Mouse (Mus musculus): Measurements from ENCODE around the gene Ptgir. TPM values are rescaled to one million over a fixed set of nuclear protein-coding genes. Genes with fewer than 3 reads are reported as not detected.

Gene Ptgir
- polyA plus RNA-seq, 1 experiment from 2014 or later, result 2.4 TPM

DNA sequence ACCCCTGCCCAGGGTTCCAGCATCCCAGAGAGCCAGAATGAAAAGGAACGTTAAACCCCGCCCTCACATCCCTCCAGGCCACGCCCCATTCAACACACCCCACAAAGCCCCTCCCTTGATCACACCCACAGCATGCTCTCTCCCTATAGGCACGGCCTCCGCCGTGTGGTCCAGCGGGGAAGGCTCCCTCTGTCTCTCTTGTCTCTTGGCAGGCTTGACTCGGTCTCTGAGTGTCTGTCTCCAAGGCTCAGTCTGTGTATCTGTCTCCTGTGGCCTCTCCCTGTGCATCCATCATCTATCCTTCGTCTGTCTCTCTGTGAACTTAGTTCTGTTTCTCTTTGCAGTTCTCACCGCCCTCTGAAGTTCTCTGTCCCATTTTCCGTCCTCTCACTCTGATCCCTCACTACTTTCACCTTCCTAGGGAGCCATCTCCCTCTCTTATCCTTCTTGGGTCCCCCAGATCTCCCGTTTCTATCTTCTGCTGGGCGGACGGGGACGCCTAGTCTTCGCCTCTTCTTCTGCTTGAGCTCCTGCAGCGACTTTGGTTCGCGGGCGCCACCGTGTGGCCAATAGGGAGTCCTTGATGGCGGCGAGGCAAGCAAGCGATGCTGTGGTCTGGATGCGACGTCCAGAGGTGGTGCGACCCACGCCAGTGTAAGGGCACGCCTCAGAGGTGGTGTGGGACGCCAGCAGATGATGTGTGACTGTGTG is 14.5 kb upstream of the Ptgir start, which contains the start of gene Gng8:
TSS of gene Gng8 (plus strand) at position 146 of the 711 bp plus-strand sequence.
- Histone ChIP-seq H3K4me2 (peak within 1 kb of the TSS; percentile 68), H3K4me3 (replicated peaks) (peak within 1 kb of the TSS; percentile 34), H3K4me1 (peaks cover 25% of the 10 kb centered on the region), H3K27ac (peak within 1 kb of the TSS; percentile 95), H3K9me3 (no peaks in the 10 kb centered on the region), H3K36me3 (peaks cover 7% of the 10 kb centered on the region), H3K27me3 (replicated peaks) (0 out of 2 replicates have a peak, but pooled peaks cover 7% of the 10 kb centered on the region), H3K9ac (no peak within 1 kb of the TSS; the same call in 1 of the 2 replicates)
- ATAC-seq (ENCODE audit: insufficient read depth, low FRiP score, low read depth), result peak; percentile 82
- under 1% methylated on average over 30 of the region's 30 CpGs for WGBS

DNA sequence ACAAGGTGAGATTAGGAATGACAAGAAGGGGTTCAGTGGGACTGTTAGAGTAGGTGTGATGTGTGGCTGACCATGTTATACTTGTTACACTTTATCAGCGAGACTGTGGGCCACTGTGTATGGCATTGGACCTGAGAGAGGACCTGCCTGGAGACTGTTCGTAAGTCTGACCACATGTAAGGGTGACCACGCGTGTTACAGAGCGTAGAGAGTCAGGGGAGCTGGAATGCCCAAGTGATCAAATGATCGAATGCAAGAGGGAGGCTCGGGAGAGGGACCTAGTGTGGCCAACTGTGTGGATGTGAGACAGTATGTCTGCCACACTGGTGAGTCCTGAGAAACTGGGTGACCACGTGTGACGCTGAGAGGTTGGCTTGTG is 13.9 kb upstream of the Ptgir start:
- ATAC-seq (ENCODE audit: insufficient read depth, low FRiP score, low read depth), result no peak

DNA sequence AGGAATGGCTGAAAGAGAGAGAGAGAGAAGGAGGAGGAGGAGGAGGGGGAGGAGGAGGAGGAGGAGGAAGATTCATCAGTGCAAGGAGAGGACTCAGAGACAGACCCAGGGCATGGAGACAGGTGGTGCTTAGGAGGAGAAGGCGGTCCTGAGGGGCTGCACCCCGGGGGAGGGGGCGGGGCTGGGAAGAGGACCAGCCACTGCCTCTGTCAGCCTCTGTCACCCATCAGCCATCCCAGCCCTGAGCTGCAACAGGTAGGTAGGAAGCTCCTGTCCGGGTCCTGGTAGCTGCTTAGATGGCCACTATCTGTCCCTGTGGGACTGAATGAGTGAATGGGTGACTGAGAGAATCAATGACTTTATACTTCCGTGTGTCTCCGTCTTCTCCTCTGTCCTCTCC is 12.7 kb upstream of the Ptgir start:
- WGBS, result 19% methylated on average over 6 of the region's 6 CpGs
- no peak overlapping the region for H3K4me3 ChIP-seq (replicated peaks)
- H3K27ac ChIP-seq, result no peak overlapping the region
- no peak for ATAC-seq (ENCODE audit: insufficient read depth, low FRiP score, low read depth)
- no peak overlapping the region for H3K9ac ChIP-seq
- H3K4me2 ChIP-seq, result peak overlapping the region; percentile 17; the same call in 1 of the 2 replicates
- H3K27me3 ChIP-seq (replicated peaks), result 0 out of 2 replicates have a peak, but pooled peaks cover 4% of the 10 kb centered on the region
- H3K36me3 ChIP-seq, result no peaks in the 10 kb centered on the region
- no peaks in the 10 kb centered on the region for H3K9me3 ChIP-seq
- peaks cover 25% of the 10 kb centered on the region for H3K4me1 ChIP-seq

More for the DNA sequence above, 13.9 kb upstream of the Ptgir start:
- Histone ChIP-seq H3K27ac (0 out of 2 replicates have a peak overlapping the region, but pooled peaks have one; percentile 95), H3K4me1 (peaks cover 25% of the 10 kb centered on the region), H3K9me3 (no peaks in the 10 kb centered on the region), H3K27me3 (replicated peaks) (0 out of 2 replicates have a peak, but pooled peaks cover 5% of the 10 kb centered on the region), H3K36me3 (peaks cover 3% of the 10 kb centered on the region; the same call in 1 of the 2 replicates), H3K4me2 (peak overlapping the region; percentile 68), H3K4me3 (replicated peaks) (peak overlapping the region; percentile 34; the same call in 1 of the 2 replicates), H3K9ac (no peak overlapping the region)
- 37% methylated on average over 9 of the region's 9 CpGs for WGBS

DNA sequence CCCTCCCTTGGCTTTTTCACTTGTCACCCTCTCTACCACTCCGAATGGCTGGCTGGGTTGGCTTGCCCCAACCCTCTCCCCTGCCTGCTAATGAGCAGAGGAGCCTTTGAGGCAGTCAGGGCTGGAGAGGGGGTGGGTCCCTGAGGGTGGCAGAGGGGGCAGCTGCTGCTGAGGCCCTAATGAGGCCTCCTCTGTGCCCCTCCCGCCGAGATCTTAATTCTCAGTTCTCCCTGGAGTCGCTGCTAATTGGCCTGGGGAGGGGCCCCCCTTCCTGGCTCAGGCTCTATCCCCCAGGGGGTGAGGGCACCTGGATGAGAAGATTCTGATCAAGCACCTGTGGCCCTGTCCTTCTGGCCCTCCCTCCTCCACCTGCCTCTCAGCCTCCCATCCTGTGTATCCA is 12.0 kb upstream of the Ptgir start:
- Histone ChIP-seq H3K4me1 (peaks cover 25% of the 10 kb centered on the region), H3K36me3 (no peaks in the 10 kb centered on the region), H3K4me3 (replicated peaks) (no peak overlapping the region; the same call in 1 of the 2 replicates), H3K27me3 (replicated peaks) (0 out of 2 replicates have a peak, but pooled peaks cover 4% of the 10 kb centered on the region), H3K9ac (no peak overlapping the region), H3K9me3 (no peaks in the 10 kb centered on the region), H3K27ac (no peak overlapping the region), H3K4me2 (peak overlapping the region; percentile 53)
- 16% methylated on average over 4 of the region's 4 CpGs for WGBS
- no peak for ATAC-seq (ENCODE audit: insufficient read depth, low FRiP score, low read depth)

DNA sequence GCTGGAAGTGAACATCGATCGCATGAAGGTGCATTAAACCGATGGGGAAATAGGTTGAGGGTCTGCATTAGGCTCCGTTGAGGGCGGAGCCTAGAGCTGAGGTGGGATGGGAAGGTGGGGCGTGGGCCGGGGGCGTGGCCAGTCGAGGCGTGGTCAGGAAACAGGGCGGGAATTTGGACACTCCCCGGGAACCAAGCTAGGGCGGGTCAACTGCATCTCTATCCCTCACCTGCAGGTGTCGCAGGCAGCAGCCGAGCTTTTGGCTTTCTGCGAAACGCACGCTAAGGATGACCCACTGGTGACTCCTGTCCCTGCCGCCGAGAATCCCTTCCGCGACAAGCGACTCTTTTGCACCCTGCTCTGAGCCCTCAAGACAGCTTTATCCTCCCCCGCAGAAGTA is 11.3 kb upstream of the Ptgir start:
- no peaks in the 10 kb centered on the region for H3K9me3 ChIP-seq
- peak overlapping the region; percentile 53 for H3K4me2 ChIP-seq
- ATAC-seq (ENCODE audit: insufficient read depth, low FRiP score, low read depth), result no peak
- H3K27me3 ChIP-seq (replicated peaks), result 0 out of 2 replicates have a peak, but pooled peaks cover 4% of the 10 kb centered on the region
- H3K27ac ChIP-seq, result 0 out of 2 replicates have a peak overlapping the region, but pooled peaks have one; percentile 16
- 0% methylated on average over 24 of the region's 24 CpGs for WGBS
- H3K4me1 ChIP-seq, result peaks cover 20% of the 10 kb centered on the region
- H3K36me3 ChIP-seq, result no peaks in the 10 kb centered on the region
- H3K4me3 ChIP-seq (replicated peaks), result peak overlapping the region; percentile 9
- no peak overlapping the region for H3K9ac ChIP-seq

DNA sequence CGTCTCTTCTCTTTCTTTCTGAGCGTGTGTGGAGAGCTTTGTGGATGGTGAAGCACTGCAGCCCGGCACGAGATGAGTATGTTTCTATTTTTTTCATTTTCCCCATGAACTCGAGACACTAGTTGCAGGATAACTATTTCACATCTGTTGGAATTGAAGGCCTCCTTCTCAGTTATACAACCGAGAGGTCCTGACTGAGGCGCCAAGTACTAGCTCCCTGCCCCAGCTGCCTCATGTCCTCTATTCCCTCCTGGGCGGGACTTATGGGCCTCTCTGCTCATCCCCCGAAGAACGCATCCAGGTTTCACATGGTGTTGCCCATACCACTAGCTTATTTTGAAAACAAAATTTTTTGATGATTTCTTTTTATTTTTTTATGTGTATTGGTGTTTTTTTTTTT is 10.8 kb upstream of the Ptgir start:
- 0 out of 2 replicates have a peak overlapping the region, but pooled peaks have one; percentile 16 for H3K27ac ChIP-seq
- WGBS, result 24% methylated on average over 10 of the region's 10 CpGs

DNA sequence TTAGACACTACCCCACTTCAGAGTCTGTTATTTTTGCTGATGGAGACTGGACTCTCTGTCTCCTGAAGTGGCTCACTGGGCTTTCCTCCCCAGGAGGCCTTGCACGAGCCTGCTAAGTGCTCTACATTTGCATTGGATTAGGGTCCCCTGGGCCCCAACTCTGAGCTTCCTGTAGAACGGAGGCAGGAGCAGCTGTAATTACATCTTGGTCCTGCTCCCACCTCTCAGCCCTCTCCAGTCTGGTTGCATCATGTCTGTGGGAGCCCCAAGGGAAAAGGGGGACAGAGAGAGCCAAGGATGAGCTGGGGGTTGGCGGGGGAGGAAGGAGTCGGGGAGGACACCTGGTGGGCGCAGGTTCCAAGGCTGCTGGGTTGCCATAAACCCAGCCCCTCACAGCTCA is 5.8 kb upstream of the Ptgir start:
- Histone ChIP-seq H3K36me3 (no peaks in the 10 kb centered on the region), H3K4me1 (peaks cover 8% of the 10 kb centered on the region), H3K4me3 (replicated peaks) (no peak overlapping the region), H3K27ac (no peak overlapping the region), H3K4me2 (no peak overlapping the region), H3K9me3 (no peaks in the 10 kb centered on the region), H3K9ac (no peak overlapping the region), H3K27me3 (replicated peaks) (no peaks in the 10 kb centered on the region)
- 33% methylated on average over 5 of the region's 5 CpGs for WGBS
- ATAC-seq (ENCODE audit: insufficient read depth, low FRiP score, low read depth), result no peak

More for the DNA sequence above, 10.8 kb upstream of the Ptgir start:
- H3K4me1 ChIP-seq, result peaks cover 20% of the 10 kb centered on the region
- ATAC-seq (ENCODE audit: insufficient read depth, low FRiP score, low read depth), result no peak
- 0 out of 2 replicates have a peak, but pooled peaks cover 4% of the 10 kb centered on the region for H3K27me3 ChIP-seq (replicated peaks)
- H3K4me2 ChIP-seq, result peak overlapping the region; percentile 53
- H3K36me3 ChIP-seq, result no peaks in the 10 kb centered on the region
- no peaks in the 10 kb centered on the region for H3K9me3 ChIP-seq
- no peak overlapping the region for H3K9ac ChIP-seq
- peak overlapping the region; percentile 9 for H3K4me3 ChIP-seq (replicated peaks)

DNA sequence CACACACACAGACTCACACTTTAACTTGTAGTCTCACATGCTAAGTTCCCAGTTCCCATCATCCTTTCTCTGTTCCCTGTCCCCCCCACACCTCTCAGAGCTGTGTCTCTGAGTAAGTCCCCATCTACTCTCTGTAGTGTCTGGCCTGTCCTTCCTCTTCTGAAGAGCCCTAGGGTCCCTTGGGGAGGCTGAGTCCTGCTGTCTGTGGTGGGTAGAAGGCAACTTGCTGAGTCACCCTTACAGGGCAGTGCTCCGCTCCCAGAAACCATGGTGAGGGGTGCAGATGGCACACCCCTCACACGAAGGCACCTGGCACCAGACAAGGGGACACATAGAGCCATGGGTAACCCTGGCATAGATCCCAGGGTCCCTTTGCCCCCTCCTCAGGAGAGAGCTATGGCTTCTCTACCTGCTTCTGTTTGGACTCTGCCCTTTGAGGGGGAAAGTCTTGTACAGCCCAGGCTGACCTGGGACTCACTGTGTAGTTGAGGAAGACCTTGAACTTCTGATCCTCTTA is 2.8 kb upstream of the Ptgir start:
- 87% methylated on average over 2 of the region's 2 CpGs for WGBS
- Histone ChIP-seq H3K4me3 (replicated peaks) (no peak overlapping the region), H3K4me1 (peaks cover 29% of the 10 kb centered on the region), H3K9ac (no peak overlapping the region), H3K27ac (no peak overlapping the region), H3K4me2 (no peak overlapping the region), H3K9me3 (no peaks in the 10 kb centered on the region), H3K36me3 (no peaks in the 10 kb centered on the region), H3K27me3 (replicated peaks) (no peaks in the 10 kb centered on the region)
- ATAC-seq (ENCODE audit: insufficient read depth, low FRiP score, low read depth), result no peak

DNA sequence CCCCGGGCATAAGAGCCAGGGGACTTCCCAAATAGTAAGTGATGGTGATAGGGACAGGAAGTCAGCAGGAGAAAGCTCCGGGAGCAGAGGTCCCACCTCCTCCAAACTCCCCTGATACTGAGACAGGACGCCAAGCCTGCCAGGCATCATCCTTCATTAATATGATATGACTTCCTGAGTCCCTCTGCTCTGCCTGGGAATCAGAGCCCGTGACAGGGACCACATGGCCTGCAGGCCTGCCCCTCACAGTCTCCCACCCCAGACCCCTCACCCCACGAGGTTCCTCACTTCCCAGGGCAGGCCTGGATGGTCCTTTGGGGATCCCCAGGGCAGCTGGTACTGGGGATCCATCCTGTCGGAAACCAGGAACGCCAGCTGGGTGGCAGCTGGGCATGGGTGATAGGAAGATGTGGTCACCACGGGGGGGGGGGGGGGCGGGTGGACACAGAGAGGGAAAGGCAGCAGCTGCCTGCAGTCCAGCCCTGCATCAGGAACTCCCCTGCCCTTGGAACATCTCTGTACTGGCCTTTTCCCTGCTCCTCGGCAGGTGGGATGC is 2.1 kb upstream of the Ptgir start:
- no peaks in the 10 kb centered on the region for H3K27me3 ChIP-seq (replicated peaks)
- H3K4me1 ChIP-seq, result peaks cover 36% of the 10 kb centered on the region
- no peak overlapping the region for H3K4me3 ChIP-seq (replicated peaks)
- no peak overlapping the region for H3K9ac ChIP-seq
- no peak for ATAC-seq (ENCODE audit: insufficient read depth, low FRiP score, low read depth)
- WGBS, result 36% methylated on average over 9 of the region's 10 CpGs
- H3K27ac ChIP-seq, result no peak overlapping the region
- no peaks in the 10 kb centered on the region for H3K9me3 ChIP-seq
- H3K4me2 ChIP-seq, result no peak overlapping the region
- H3K36me3 ChIP-seq, result no peaks in the 10 kb centered on the region

DNA sequence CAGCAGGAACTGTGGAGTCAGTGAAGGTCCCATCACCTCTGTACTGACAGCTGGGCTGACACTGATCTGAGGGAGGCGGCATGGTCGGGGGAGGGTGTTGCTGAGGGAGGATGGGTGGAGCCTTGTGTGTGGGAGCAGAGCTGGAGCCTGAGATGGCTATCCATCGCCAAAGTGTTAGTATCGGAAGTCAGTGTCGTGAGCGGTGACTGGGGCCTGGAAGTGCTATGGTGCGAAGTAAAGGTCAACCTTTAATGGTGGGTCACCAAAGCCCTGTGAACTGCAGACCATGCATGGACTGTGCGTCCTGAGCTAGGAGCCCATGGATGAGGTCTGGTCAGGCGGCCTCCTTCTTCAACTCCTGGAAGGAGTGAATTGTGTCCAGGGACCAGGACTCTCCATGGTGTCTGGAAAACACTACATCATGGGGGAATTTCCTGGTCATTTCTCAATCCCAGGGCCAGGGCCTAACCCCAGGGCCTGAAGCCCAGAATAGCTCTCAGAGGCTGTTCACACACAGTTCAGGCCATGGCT is 734 bp upstream of the Ptgir start:
- Histone ChIP-seq H3K27ac (no peak overlapping the region), H3K4me3 (replicated peaks) (no peak overlapping the region), H3K27me3 (replicated peaks) (no peaks in the 10 kb centered on the region), H3K36me3 (no peaks in the 10 kb centered on the region), H3K4me2 (peak overlapping the region; percentile 2; the same call in 1 of the 2 replicates), H3K4me1 (peaks cover 43% of the 10 kb centered on the region), H3K9ac (no peak overlapping the region), H3K9me3 (no peaks in the 10 kb centered on the region)
- 0 out of 2 replicates have a peak, but pooled peaks have one; percentile 4 for ATAC-seq (ENCODE audit: insufficient read depth, low FRiP score, low read depth)
- WGBS, result 45% methylated on average over 9 of the region's 9 CpGs

DNA sequence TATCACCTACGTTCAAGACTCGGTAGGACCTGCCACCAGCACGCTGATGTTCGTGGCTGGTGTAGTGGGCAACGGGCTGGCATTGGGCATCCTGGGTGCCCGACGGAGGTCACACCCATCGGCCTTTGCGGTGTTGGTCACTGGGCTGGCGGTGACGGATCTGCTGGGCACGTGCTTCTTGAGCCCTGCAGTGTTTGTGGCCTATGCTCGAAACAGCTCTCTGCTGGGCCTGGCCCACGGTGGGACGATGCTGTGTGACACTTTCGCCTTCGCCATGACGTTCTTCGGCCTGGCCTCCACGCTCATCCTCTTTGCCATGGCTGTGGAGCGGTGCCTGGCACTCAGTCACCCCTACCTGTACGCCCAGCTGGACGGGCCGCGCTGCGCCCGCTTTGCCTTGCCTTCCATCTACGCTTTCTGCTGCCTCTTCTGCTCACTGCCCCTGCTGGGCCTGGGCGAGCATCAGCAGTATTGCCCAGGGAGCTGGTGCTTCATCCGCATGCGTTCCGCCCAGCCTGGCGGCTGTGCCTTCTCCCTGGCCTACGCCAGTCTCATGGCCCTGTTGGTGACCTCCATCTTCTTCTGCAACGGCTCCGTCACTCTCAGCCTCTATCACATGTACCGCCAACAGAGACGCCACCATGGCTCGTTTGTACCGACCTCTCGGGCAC is 734 bp downstream of the Ptgir start:
- Histone ChIP-seq H3K4me2 (no peak overlapping the region; the same call in 1 of the 2 replicates), H3K4me1 (peaks cover 38% of the 10 kb centered on the region), H3K9ac (no peak overlapping the region), H3K4me3 (replicated peaks) (peak overlapping the region; percentile 5; the same call in 1 of the 2 replicates), H3K27ac (no peak overlapping the region), H3K9me3 (no peaks in the 10 kb centered on the region), H3K27me3 (replicated peaks) (no peaks in the 10 kb centered on the region), H3K36me3 (no peaks in the 10 kb centered on the region)
- 91% methylated on average over 41 of the region's 41 CpGs for WGBS
- ATAC-seq (ENCODE audit: insufficient read depth, low FRiP score, low read depth), result no peak
